Mouse (Mus musculus) kidney, postnatal 0 days (tissue): ENCODE measurements around the gene Apbb1ip. TPM values are rescaled to one million over a fixed set of nuclear protein-coding genes. Genes with fewer than 3 reads are reported as not detected.

ENCODE experiments used
- ATAC-seq: fragments of 200-750 bp; cut with Nextera tagmentation; replicated peaks from 2 replicates; pipeline ENCODE4 v1.8.0; 2017; ENCODE audit warnings: low read depth, moderate number of reproducible peaks, moderate TSS enrichment, moderate library complexity; ENCODE audit not compliant: low FRiP score
- DNase-seq: peaks from one replicate; pipeline ENCODE4 v3.0.0-alpha.2; 2016; ENCODE audit warnings: low spot score
- H3K27ac ChIP-seq: fragments of 300-500 bp; sonication (generic); 2 replicates; pipeline ENCODE4 v1.5.1; 2014; ENCODE audit warnings: mild to moderate bottlenecking
- H3K27me3 ChIP-seq: fragments of 300-500 bp; sonication (generic); 2 replicates; pipeline ENCODE4 v1.6.1; 2014; ENCODE audit warnings: low read length, mixed read lengths; ENCODE audit not compliant: insufficient read depth
- H3K36me3 ChIP-seq: fragments of 300-500 bp; sonication (generic); 2 replicates; pipeline ENCODE4 v1.6.1; 2014; ENCODE audit warnings: low read length, mixed read lengths; ENCODE audit not compliant: insufficient read depth
- H3K4me1 ChIP-seq: fragments of 300-500 bp; sonication (generic); replicated peaks from 2 replicates; pipeline ENCODE4 v1.6.1; 2014; ENCODE audit warnings: antibody characterized with exemption, low read length, mixed read lengths; ENCODE audit not compliant: insufficient read depth
- H3K4me2 ChIP-seq: fragments of 300-500 bp; sonication (generic); 2 replicates; pipeline ENCODE4 v1.6.1; 2014; ENCODE audit warnings: mild to moderate bottlenecking, low read length, moderate library complexity, mixed read lengths
- H3K4me3 ChIP-seq: fragments of 300-500 bp; sonication (generic); replicated peaks from 2 replicates; pipeline ENCODE4 v1.5.1; 2014; ENCODE audit warnings: low read depth, low read length
- H3K9ac ChIP-seq: fragments of 300-500 bp; sonication (generic); 2 replicates; pipeline ENCODE4 v1.6.1; 2014; ENCODE audit warnings: low read depth, low read length
- H3K9me3 ChIP-seq: fragments of 300-500 bp; sonication (generic); replicated peaks from 2 replicates; pipeline ENCODE4 v1.6.1; 2016; ENCODE audit warnings: low read length, inconsistent platforms, mixed read lengths
- CTCF ChIP-seq: IDR thresholded peaks from 2 replicates; pipeline ENCODE4 v1.5.1; 2016; ENCODE audit warnings: antibody characterized with exemption, low read depth, mild to moderate bottlenecking, moderate library complexity
- WGBS: fragments of 180-500 bp; shearing (Covaris S2); extraction: QIAGEN DNeasy Blood & Tissue Kit; methylation state at CpG from one replicate; pipeline ENCODE4 v1.1.7; 2014; 5-methylcytosine and 5-hydroxymethylcytosine counted together
- polyA plus RNA-seq: library from polyadenylated mRNA; unstranded; fragments of >200 nt; fragmentation: Nextera tagmentation; extraction: Ambion mirVana; gene quantifications from 2 replicates; pipeline ENCODE4 v1.2.1, GENCODE M21; 2015

The Apbb1ip gene
- polyA plus RNA-seq, 1 experiment from 2014 or later, result 2.9 TPM

DNA sequence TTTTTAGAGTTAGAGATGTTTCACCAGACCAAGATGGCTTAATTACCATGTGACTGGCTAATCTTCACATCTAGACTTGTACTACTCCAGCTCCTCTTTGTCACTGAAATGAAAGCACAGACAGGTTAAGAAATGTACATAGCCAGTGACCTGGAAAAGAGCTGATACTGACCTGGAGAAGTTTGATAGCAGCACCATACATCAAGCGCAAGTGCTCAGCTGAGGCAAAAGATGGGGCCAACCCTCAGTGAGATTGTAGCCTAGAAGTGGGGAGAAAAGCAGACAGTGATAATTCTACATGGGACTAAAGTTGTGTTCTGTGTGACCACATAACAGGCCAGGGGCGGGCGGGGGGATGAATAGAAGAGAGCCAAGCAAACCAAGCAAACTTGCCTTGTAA, 3.9 kb downstream of the Apbb1ip start:
- DNase-seq (no peak), ATAC-seq (no peak)
- Histone ChIP-seq H3K9me3 (no peaks in the 10 kb centered on the region), H3K27ac (no peak overlapping the region), H3K9ac (no peak overlapping the region), H3K4me1 (no peaks in the 10 kb centered on the region), H3K36me3 (no peaks in the 10 kb centered on the region), H3K27me3 (no peaks in the 10 kb centered on the region), H3K4me2 (no peak overlapping the region), H3K4me3 (no peak overlapping the region)
- TF ChIP-seq CTCF, result no peak
- WGBS, result 91% methylated on average over 3 of the region's 3 CpGs

DNA sequence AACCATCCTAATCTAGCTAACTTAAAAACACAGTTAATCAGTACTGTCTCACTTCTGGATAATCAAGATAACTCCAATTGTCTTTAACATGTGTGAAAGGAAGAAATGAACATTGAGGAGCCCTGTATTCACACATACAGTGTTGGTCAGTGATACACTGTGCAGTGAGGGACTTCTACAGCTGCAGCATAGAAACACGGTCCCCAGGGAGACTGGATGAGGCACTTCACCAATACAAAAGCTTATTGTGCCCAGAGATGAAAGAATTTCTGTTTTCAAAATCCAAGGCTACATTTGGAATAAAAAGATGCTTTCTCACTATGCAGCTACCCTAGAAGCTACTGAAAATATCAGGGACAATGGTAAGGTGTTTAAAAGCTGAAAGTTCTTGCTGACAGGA, 7.0 kb downstream of the Apbb1ip start:
- Histone ChIP-seq H3K9me3 (no peaks in the 10 kb centered on the region), H3K27me3 (no peaks in the 10 kb centered on the region), H3K27ac (no peak overlapping the region), H3K9ac (no peak overlapping the region), H3K4me1 (no peaks in the 10 kb centered on the region), H3K4me2 (no peak overlapping the region), H3K36me3 (no peaks in the 10 kb centered on the region), H3K4me3 (no peak overlapping the region)
- no peak for TF ChIP-seq CTCF
- 83% methylated on average over 1 of the region's 1 CpGs for WGBS
- DNase-seq (no peak), ATAC-seq (no peak)

GRCm38 (mm10) chr2:22781387-22782009, 7.6 kb downstream of the Apbb1ip start:
- Histone ChIP-seq H3K4me3 (no peak overlapping the region), H3K27me3 (no peaks in the 10 kb centered on the region), H3K9me3 (no peaks in the 10 kb centered on the region), H3K9ac (no peak overlapping the region), H3K4me2 (no peak overlapping the region), H3K4me1 (no peaks in the 10 kb centered on the region), H3K36me3 (no peaks in the 10 kb centered on the region), H3K27ac (no peak overlapping the region)
- ATAC-seq, result no peak
- no peak for DNase-seq
- TF ChIP-seq CTCF, result no peak
- 48% methylated on average over 4 of the region's 4 CpGs for WGBS

- no peak for ATAC-seq
- Histone ChIP-seq H3K4me1 (no peaks in the 10 kb centered on the region), H3K9me3 (no peaks in the 10 kb centered on the region), H3K27ac (no peak overlapping the region), H3K9ac (no peak overlapping the region), H3K4me3 (no peak overlapping the region), H3K27me3 (no peaks in the 10 kb centered on the region), H3K4me2 (no peak overlapping the region), H3K36me3 (no peaks in the 10 kb centered on the region)
- DNase-seq, result no peak
- no peak for TF ChIP-seq CTCF
- WGBS, result 86% methylated on average over 3 of the region's 3 CpGs
Observed at GRCm38 (mm10) chr2:22782057-22782456, 8.2 kb downstream of the Apbb1ip start.

DNA sequence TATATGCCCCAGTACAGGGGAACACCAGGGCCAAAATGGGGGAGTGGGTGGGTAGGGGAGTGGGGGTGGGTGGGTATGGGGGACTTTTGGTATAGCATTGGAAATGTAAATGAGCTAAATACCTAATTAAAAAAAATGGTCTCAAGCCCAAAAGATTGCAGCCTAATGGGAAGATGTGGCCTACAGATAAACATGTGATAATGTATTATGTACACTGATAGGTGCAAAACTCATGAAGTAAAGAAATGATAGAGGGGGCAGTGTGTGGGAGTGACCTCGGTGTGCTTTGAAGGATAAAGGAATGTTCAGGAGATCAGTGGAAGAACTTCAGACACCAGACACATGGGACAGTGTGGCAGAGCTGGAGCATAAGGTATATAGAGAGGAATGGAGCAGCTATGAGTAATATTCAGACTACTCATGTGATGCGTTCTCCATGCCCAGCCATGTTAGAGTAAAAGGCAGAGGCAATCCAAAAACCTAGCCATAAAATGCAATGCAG, 9.3 kb downstream of the Apbb1ip start:
- H3K27ac ChIP-seq, result no peak overlapping the region
- no peak for TF ChIP-seq CTCF
- no peaks in the 10 kb centered on the region for H3K36me3 ChIP-seq
- H3K4me2 ChIP-seq, result no peak overlapping the region
- no peaks in the 10 kb centered on the region for H3K27me3 ChIP-seq
- ATAC-seq, result no peak
- 81% methylated on average over 2 of the region's 2 CpGs for WGBS
- DNase-seq, result no peak
- H3K4me3 ChIP-seq, result no peak overlapping the region
- H3K9ac ChIP-seq, result no peak overlapping the region
- no peaks in the 10 kb centered on the region for H3K4me1 ChIP-seq
- H3K9me3 ChIP-seq, result no peaks in the 10 kb centered on the region

DNA sequence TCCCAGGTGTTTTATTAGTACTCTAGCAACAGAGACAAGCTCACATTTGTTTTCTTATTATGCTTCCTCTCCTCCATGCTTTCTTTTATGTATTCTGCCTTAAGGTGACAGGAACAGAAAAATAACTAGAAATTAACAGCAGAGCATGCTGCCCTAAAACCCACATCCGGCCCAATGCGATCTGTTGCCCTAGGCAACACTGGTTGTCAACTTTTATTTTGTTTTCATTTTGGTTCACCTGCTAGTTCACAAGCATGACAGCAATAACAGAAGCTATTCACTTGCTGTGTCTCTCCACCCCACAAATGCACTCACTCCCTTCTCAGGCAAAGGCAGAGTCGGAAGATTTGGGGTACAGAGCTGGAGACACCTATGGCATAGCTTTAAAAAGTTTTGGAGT, 10.3 kb downstream of the Apbb1ip start:
- H3K27me3 ChIP-seq, result no peaks in the 10 kb centered on the region
- no peaks in the 10 kb centered on the region for H3K36me3 ChIP-seq
- H3K27ac ChIP-seq, result no peak overlapping the region
- no peak overlapping the region for H3K9ac ChIP-seq
- H3K9me3 ChIP-seq, result no peaks in the 10 kb centered on the region
- no peaks in the 10 kb centered on the region for H3K4me1 ChIP-seq
- no peak for DNase-seq
- TF ChIP-seq CTCF, result no peak
- no peak overlapping the region for H3K4me2 ChIP-seq
- no peak for ATAC-seq
- no peak overlapping the region for H3K4me3 ChIP-seq
- WGBS, result 63% methylated on average over 3 of the region's 3 CpGs

DNA sequence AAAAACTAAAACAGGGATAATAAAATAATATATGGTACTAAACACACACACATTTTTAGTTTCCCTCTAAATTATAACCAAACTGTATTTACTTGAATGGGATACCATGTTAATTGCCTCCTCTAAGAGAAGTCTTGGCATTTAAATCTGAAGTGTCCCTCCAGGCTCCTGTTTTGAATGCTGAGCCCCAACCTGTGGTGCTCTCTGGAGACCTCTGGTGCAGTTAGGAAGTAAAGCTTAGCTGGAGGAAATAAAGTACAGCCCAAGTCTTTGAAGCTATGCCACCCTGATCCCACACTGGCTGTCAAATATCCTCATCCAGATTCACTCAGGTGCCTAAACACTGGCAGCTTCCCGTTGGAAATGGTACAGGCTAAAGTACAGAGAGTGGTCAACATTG, 10.9 kb downstream of the Apbb1ip start:
- DNase-seq, result no peak
- Histone ChIP-seq H3K4me1 (no peaks in the 10 kb centered on the region), H3K9me3 (no peaks in the 10 kb centered on the region), H3K4me3 (no peak overlapping the region), H3K27me3 (no peaks in the 10 kb centered on the region), H3K36me3 (no peaks in the 10 kb centered on the region), H3K4me2 (no peak overlapping the region), H3K27ac (no peak overlapping the region), H3K9ac (no peak overlapping the region)
- no peak for ATAC-seq
- 46% methylated on average over 1 of the region's 1 CpGs for WGBS
- TF ChIP-seq CTCF, result no peak
